Mouse (Mus musculus) cortical plate, adult 2 months (tissue): ENCODE results near the gene Podxl2.

ENCODE experiments used
- CTCF ChIP-seq: fragments of 200-500 bp; IDR thresholded peaks from 2 replicates; pipeline ENCODE4 v1.5.1; 2011; ENCODE audit warnings: mild to moderate bottlenecking, control low read depth, low read length; ENCODE audit not compliant: insufficient read depth; ENCODE audit errors: extremely low read depth
- POLR2A ChIP-seq: fragments of 200-500 bp; IDR thresholded peaks from 2 replicates; pipeline ENCODE4 v1.6.1; 2011; ENCODE audit warnings: mild to moderate bottlenecking, low read length, control low read depth; ENCODE audit not compliant: insufficient read depth; ENCODE audit errors: extremely low read depth

DNA sequence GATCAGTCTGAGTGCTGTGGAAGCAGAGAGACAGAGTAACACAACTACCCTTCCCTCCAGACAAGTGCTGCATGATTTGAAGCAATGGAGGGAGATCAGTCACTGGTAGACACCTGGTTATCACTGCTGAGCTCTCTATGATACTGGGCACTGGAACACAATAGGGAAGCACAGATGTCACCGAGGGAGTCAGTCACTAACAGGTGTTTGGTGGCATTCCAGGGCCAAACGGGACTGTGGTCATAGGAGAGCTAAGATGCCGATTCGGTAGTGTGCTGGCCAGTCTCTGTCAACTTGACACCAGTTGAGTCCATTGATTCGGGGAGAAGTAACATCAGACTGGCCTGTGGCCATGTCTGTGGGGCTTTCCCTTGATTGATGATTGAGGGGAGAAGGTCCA is 20.3 kb downstream of the Podxl2 start:
- TF ChIP-seq CTCF (no peak), POLR2A (no peak)
